Mouse (Mus musculus) CH12.LX (cell line): ENCODE measurements at regions not wholly inside any gene's neighbourhood (a gene's known extent, or its start where the extent isn't known, plus 50 kb on each side); places are given as distances from the start of the nearest gene placed in this dataset.

Experiments used
- DNase-seq: peaks from one replicate; pipeline ENCODE4 v3.0.0-alpha.2; 2013; ENCODE audit errors: extremely low read depth
- H3K27ac ChIP-seq: 2 replicates; pipeline ENCODE4 v1.5.1; 2012; ENCODE audit warnings: low read depth, mild to moderate bottlenecking, control low read depth, moderate library complexity; ENCODE audit not compliant: insufficient read depth
- H3K27me3 ChIP-seq: replicated peaks from 2 replicates; pipeline ENCODE3; 2012; ENCODE audit warnings: inconsistent platforms
- H3K36me3 ChIP-seq, 2 experiments: replicated peaks in 1 of 2; 2 replicates each; pipeline versions ENCODE3 to v1.6.1; 2012; ENCODE audit warnings: inconsistent platforms in 1 of 2, low read length in 1 of 2, mild to moderate bottlenecking in 1 of 2, mixed read lengths in 1 of 2, moderate library complexity in 1 of 2; ENCODE audit not compliant: control insufficient read depth in 1 of 2, insufficient read depth in 1 of 2
- H3K4me1 ChIP-seq, 2 experiments: 2 replicates each; pipeline ENCODE4 v1.6.1; 2012; ENCODE audit warnings: inconsistent platforms in 1 of 2, moderate library complexity in 1 of 2; ENCODE audit not compliant: insufficient read depth in 2 of 2, control insufficient read depth in 1 of 2
- H3K4me2 ChIP-seq: 2 replicates; pipeline ENCODE4 v1.6.1; 2012; ENCODE audit warnings: low read depth, mild to moderate bottlenecking, control low read depth; ENCODE audit not compliant: poor library complexity, insufficient read depth, severe bottlenecking
- H3K4me3 ChIP-seq, 3 experiments: fragments of 150-350 bp in 1 of 3; sonication (generic) in 1 of 3; replicated peaks in 1 of 3; 2 replicates each; pipeline versions ENCODE3 to v1.5.1; 2011 to 2012; ENCODE audit warnings: low read depth in 2 of 3, low read length in 2 of 3, mild to moderate bottlenecking in 2 of 3, moderate library complexity in 2 of 3, control low read depth in 1 of 3, improper control_type of control experiment in 1 of 3, inconsistent platforms in 1 of 3, mixed read lengths in 1 of 3; ENCODE audit not compliant: poor library complexity in 1 of 3
- H3K79me2 ChIP-seq: replicated peaks from 2 replicates; pipeline ENCODE4 v1.6.1; 2012; ENCODE audit warnings: mild to moderate bottlenecking, moderate library complexity; ENCODE audit not compliant: control insufficient read depth, poor library complexity, insufficient read depth, severe bottlenecking; ENCODE audit errors: extremely low read depth
- H3K9ac ChIP-seq: 2 replicates; pipeline ENCODE4 v1.6.1; 2012; ENCODE audit warnings: low read depth, mild to moderate bottlenecking, control low read depth, moderate library complexity; ENCODE audit not compliant: insufficient read depth
- H3K9me3 ChIP-seq: replicated peaks from 2 replicates; pipeline ENCODE3; 2012; ENCODE audit warnings: low read length, inconsistent platforms, mixed read lengths
- CHD2 ChIP-seq: IDR thresholded peaks from 2 replicates; pipeline ENCODE4 v1.6.1; 2011; ENCODE audit warnings: low read length, improper control_type of control experiment
- CTCF ChIP-seq, 2 experiments: IDR thresholded peaks in 1 of 2; conservative IDR thresholded peaks in 1 of 2; 2 replicates each; pipeline ENCODE4 v1.5.1; 2011 to 2012; ENCODE audit warnings: low read depth in 2 of 2, low read length in 2 of 2, improper control_type of control experiment in 1 of 2, inconsistent platforms in 1 of 2, mild to moderate bottlenecking in 1 of 2, moderate library complexity in 1 of 2
- ELF1 ChIP-seq: IDR thresholded peaks from 2 replicates; pipeline ENCODE4 v1.6.1; 2014; ENCODE audit warnings: low read depth, mild to moderate bottlenecking, inconsistent platforms, low read length, improper control_type of control experiment
- HCFC1 ChIP-seq: IDR thresholded peaks from 2 replicates; pipeline ENCODE4 v1.6.1; 2012; ENCODE audit warnings: low read depth, mild to moderate bottlenecking, inconsistent platforms, low read length, improper control_type of control experiment
- MAZ ChIP-seq: IDR thresholded peaks from 2 replicates; pipeline ENCODE4 v1.6.1; 2012; ENCODE audit warnings: low read depth, mild to moderate bottlenecking, inconsistent platforms, low read length, improper control_type of control experiment, moderate library complexity
- MEF2A ChIP-seq: IDR thresholded peaks from 2 replicates; pipeline ENCODE4 v1.6.1; 2014; ENCODE audit warnings: low read depth, mild to moderate bottlenecking, inconsistent platforms, low read length, improper control_type of control experiment, borderline replicate concordance
- MXI1 ChIP-seq: IDR thresholded peaks from 2 replicates; pipeline ENCODE4 v1.6.1; 2011; ENCODE audit warnings: mild to moderate bottlenecking, low read depth, low read length, improper control_type of control experiment
- MYC ChIP-seq: IDR thresholded peaks from 2 replicates; pipeline ENCODE4 v1.6.1; 2011; ENCODE audit warnings: low read depth, mild to moderate bottlenecking, improper control_type of control experiment, low read length
- NELFE ChIP-seq: IDR thresholded peaks from 2 replicates; pipeline ENCODE4 v1.6.1; 2011; ENCODE audit warnings: low read depth, low read length, improper control_type of control experiment
- NRF1 ChIP-seq: IDR thresholded peaks from 2 replicates; pipeline ENCODE4 v1.6.1; 2014; ENCODE audit warnings: low read depth, mild to moderate bottlenecking, inconsistent platforms, low read length, improper control_type of control experiment, moderate library complexity
- PAX5 ChIP-seq: IDR thresholded peaks from 2 replicates; pipeline ENCODE4 v1.6.1; 2012; ENCODE audit warnings: low read length, inconsistent platforms, mixed read lengths
- SMC3 ChIP-seq: IDR thresholded peaks from 2 replicates; pipeline ENCODE4 v1.6.1; 2011; ENCODE audit warnings: low read depth, low read length, improper control_type of control experiment
- TCF12 ChIP-seq: IDR thresholded peaks from 2 replicates; pipeline ENCODE4 v1.6.1; 2014; ENCODE audit warnings: low read depth, mild to moderate bottlenecking, inconsistent platforms, low read length, improper control_type of control experiment
- UBTF ChIP-seq: IDR thresholded peaks from 2 replicates; pipeline ENCODE4 v1.6.1; 2012; ENCODE audit warnings: low read depth, mild to moderate bottlenecking, inconsistent platforms, low read length, improper control_type of control experiment, moderate library complexity
- USF1 ChIP-seq: IDR thresholded peaks from 2 replicates; pipeline ENCODE4 v1.6.1; 2014; ENCODE audit warnings: low read depth, mild to moderate bottlenecking, inconsistent platforms, low read length, improper control_type of control experiment
- USF2 ChIP-seq: conservative IDR thresholded peaks from 2 replicates; pipeline ENCODE4 v1.6.1; 2011; ENCODE audit warnings: low read depth, low read length, improper control_type of control experiment
- ZKSCAN1 ChIP-seq: IDR thresholded peaks from 2 replicates; pipeline ENCODE4 v1.6.1; 2012; ENCODE audit warnings: low read depth, inconsistent platforms, low read length, improper control_type of control experiment, borderline replicate concordance
- ZNF384 ChIP-seq: IDR thresholded peaks from 2 replicates; pipeline ENCODE4 v1.6.1; 2012; ENCODE audit warnings: low read depth, low read length, improper control_type of control experiment, inconsistent platforms
- dilution Hi-C: fragments of 300-500 bp; cut with MboI; formaldehyde crosslinking; loops from 2 replicates; pipeline ENCODE4 v1.14.3; 2020; ENCODE audit warnings: low sequenced_read_pairs; ENCODE audit not compliant: extremely low pct_unique_long_range_greater_than_20kb, extremely low pct_ligation_motif_present
- in situ Hi-C: fragments of 300-500 bp; cut with MboI; formaldehyde crosslinking; loops from 3 replicates; pipeline ENCODE4 v1.14.3; 2019; ENCODE audit warnings: low sequenced_read_pairs, low pct_ligation_motif_present, low pct_unique_long_range_greater_than_20kb, mixed read lengths

DNA sequence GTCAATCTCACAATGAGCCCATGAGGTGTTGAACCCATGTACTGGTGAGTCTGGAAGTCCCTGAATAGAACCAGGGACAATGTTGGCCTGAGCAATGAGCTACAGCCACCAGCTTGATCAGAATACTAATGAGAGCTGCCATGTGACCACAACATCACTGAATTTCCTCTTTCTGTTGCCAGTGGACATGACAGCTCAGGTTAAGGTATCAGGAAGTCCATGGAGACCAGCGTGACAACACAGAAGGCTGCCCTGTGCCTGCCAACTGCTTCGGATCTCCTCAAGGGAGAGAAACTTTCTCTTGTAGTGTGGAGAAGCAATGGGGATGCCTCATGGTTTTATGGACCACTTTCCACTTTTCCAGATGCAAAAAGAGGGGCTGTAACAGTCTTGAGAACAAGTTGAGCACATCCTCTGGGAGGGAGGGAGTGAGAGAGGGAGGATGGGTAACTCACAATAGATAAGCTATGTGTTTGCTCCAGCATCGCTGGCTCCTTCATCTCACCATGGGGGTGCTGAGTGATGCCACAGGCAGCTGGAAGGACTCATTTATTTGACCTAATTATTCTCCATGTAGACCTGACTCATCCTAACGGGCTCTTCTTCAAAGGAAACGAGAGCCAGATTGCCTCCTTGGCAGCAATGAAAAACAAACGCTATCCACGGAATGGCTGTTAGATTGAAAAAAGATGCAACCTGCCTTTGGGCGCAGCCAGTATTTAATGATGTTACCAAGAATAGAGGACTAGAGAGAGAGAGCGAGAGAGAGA lies 118.3 kb downstream of the Slc30a10 start:
- no peaks in the 10 kb centered on the region for H3K36me3 ChIP-seq
- no peaks in the 10 kb centered on the region for H3K79me2 ChIP-seq
- TF ChIP-seq MEF2A (no peak), UBTF (no peak), HCFC1 (no peak), ELF1 (no peak), ZKSCAN1 (no peak), USF1 (no peak)
- H3K27me3 ChIP-seq, result no peaks in the 10 kb centered on the region
- no peak overlapping the region for H3K9ac ChIP-seq
- no peak overlapping the region for H3K4me2 ChIP-seq
- DNase-seq, result no peak
- dilution Hi-C loops, result no loop called here
- H3K27ac ChIP-seq, result no peak overlapping the region
- no peak overlapping the region for H3K4me3 ChIP-seq
- in situ Hi-C loops, result no loop called here
- H3K9me3 ChIP-seq, result peaks cover 8% of the 10 kb centered on the region
- no peaks in the 10 kb centered on the region for H3K4me1 ChIP-seq

DNA sequence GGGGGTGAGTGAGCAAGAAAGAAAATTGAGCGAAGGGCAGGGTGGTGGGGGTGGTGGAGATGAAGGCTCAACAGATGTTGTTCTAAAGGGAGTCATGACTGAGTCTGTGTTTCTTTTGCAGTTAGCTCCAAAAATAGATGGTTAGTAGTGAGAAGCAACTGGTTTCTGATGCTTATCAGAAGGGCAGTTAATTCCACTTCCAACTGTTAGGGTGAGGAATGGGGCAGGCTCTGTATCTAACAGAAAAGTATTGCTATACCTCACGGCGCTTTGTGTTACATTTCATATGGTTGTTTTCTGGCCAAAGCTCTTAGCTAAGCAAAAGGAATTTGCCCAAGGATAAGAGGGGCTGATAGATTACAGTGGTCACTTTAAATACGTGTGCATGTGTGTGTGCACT lies 120.3 kb downstream of the Slc30a10 start:
- Histone ChIP-seq H3K9ac (no peak overlapping the region), H3K36me3 (no peaks in the 10 kb centered on the region), H3K79me2 (no peaks in the 10 kb centered on the region), H3K4me2 (no peak overlapping the region), H3K9me3 (peaks cover 8% of the 10 kb centered on the region), H3K4me3 (no peak overlapping the region), H3K27ac (no peak overlapping the region), H3K4me1 (no peaks in the 10 kb centered on the region), H3K27me3 (no peaks in the 10 kb centered on the region)
- dilution Hi-C loops, result no loop called here
- in situ Hi-C loops, result no loop called here
- no peak for DNase-seq
- no peak for TF ChIP-seq USF1
- TF ChIP-seq MXI1, result no peak
- TF ChIP-seq MYC, result no peak
- TF ChIP-seq CTCF (conservative IDR thresholded peaks at IDR 0.05 in 1 of 2, IDR thresholded peaks at IDR 0.05 in 1 of 2; ENCODE audit: low read depth in 2 of 2, low read length in 2 of 2), result no peak
- no peak for TF ChIP-seq TCF12
- no peak for TF ChIP-seq USF2
- no peak for TF ChIP-seq PAX5
- TF ChIP-seq NELFE, result no peak

DNA sequence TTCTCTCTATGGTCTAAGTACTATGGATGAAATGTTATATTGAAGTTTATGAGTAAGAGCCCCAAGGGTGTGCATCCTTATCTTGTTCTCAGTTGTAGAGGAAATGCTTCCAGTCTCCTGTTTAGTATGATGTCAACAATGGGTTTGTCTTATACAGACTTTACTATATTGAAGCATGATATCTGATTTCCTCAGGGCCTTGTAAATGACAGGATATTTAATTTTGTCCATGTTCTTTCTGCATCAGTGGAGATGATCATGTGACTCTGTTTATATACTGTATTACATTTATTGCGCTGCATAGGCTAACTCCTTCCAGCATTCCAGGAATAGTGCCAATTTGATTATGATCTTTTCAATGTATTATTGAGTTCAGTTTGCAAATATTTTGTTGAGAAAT lies 125.2 kb downstream of the Slc30a10 start:
- no peak for DNase-seq
- in situ Hi-C loops, result no loop called here
- dilution Hi-C loops, result no loop called here

More for the DNA sequence above, 125.2 kb downstream of the Slc30a10 start:
- H3K27me3 ChIP-seq, result no peaks in the 10 kb centered on the region
- peaks cover 10% of the 10 kb centered on the region for H3K9me3 ChIP-seq
- no peak overlapping the region for H3K4me3 ChIP-seq
- no peak overlapping the region for H3K9ac ChIP-seq
- no peaks in the 10 kb centered on the region for H3K4me1 ChIP-seq
- no peak overlapping the region for H3K27ac ChIP-seq
- H3K36me3 ChIP-seq, result no peaks in the 10 kb centered on the region
- H3K4me2 ChIP-seq, result no peak overlapping the region
- no peaks in the 10 kb centered on the region for H3K79me2 ChIP-seq
- TF ChIP-seq SMC3 (no peak), USF1 (no peak), ZNF384 (no peak), MAZ (no peak), HCFC1 (no peak), PAX5 (no peak), ELF1 (no peak), CHD2 (no peak), MYC (no peak), MEF2A (no peak), NRF1 (no peak)
